Mouse (Mus musculus) liver, adult 2 months (tissue): ENCODE measurements around the gene Apbb2.

Experiments used
- CTCF ChIP-seq: fragments of 200-500 bp; IDR thresholded peaks from 2 replicates; pipeline ENCODE4 v1.5.1; 2011; ENCODE audit warnings: low read depth, low read length, control low read depth
- POLR2A ChIP-seq: fragments of 200-500 bp; IDR thresholded peaks from 2 replicates; pipeline ENCODE4 v1.6.1; 2011; ENCODE audit warnings: low read length, control low read depth; ENCODE audit not compliant: insufficient read depth; ENCODE audit errors: extremely low read depth

GRCm38 (mm10) chr5:66552246-66552645 is 66.3 kb downstream of the Apbb2 start:
- TF ChIP-seq POLR2A, result no peak
- TF ChIP-seq CTCF, result no peak
